Mouse (Mus musculus) bone marrow macrophage, adult 2 months (primary cell): ENCODE results near the gene Cga. TPM values are rescaled to one million over a fixed set of nuclear protein-coding genes. Genes with fewer than 3 reads are reported as not detected.

ENCODE experiments used
- H3K27ac ChIP-seq: 2 replicates; pipeline ENCODE4 v1.5.1; 2012; ENCODE audit warnings: low read depth, low read length; ENCODE audit not compliant: insufficient read depth
- H3K4me1 ChIP-seq: 2 replicates; pipeline ENCODE4 v1.6.1; 2012; ENCODE audit warnings: low read length; ENCODE audit not compliant: control insufficient read depth, insufficient read depth
- H3K4me3 ChIP-seq: 2 replicates; pipeline ENCODE4 v1.5.1; 2012; ENCODE audit warnings: mild to moderate bottlenecking, low read length, moderate library complexity; ENCODE audit not compliant: insufficient read depth
- CTCF ChIP-seq: IDR thresholded peaks from 2 replicates; pipeline ENCODE4 v1.5.1; 2012; ENCODE audit warnings: low read depth, mild to moderate bottlenecking, low read length, moderate library complexity
- POLR2A ChIP-seq: IDR thresholded peaks from 2 replicates; pipeline ENCODE4 v1.6.1; 2012; ENCODE audit warnings: mild to moderate bottlenecking, low read depth, low read length, borderline replicate concordance
- polyA plus RNA-seq: library from polyadenylated mRNA; stranded (reverse); fragments of >200 nt; gene quantifications from 2 replicates; pipeline ENCODE4 v1.2.4, GENCODE M21; 2012; ENCODE audit not compliant: missing spikeins, insufficient read depth, insufficient read length

Cga gene
- not detected in 2 replicates for polyA plus RNA-seq

GRCm38 (mm10) chr4:34893479-34893878 lies at the start of gene Cga:
Cga (plus strand) TSS chr4:34893779.
- Histone ChIP-seq H3K4me3 (no peak within 1 kb of the TSS), H3K4me1 (no peaks in the 10 kb centered on the region), H3K27ac (no peak within 1 kb of the TSS)
- TF ChIP-seq CTCF, result no peak
- no peak for TF ChIP-seq POLR2A

- Histone ChIP-seq H3K4me3 (no peak overlapping the region), H3K4me1 (peaks cover 5% of the 10 kb centered on the region; the same call in 1 of the 2 replicates), H3K27ac (no peak overlapping the region)
- TF ChIP-seq CTCF (no peak), POLR2A (no peak)
These were observed 49.7 kb upstream of the Cga start for GRCm38 (mm10) chr4:34843839-34844238.

GRCm38 (mm10) chr4:34847679-34848309 lies 45.8 kb upstream of the Cga start:
- TF ChIP-seq CTCF, result no peak
- TF ChIP-seq POLR2A, result no peak
- Histone ChIP-seq H3K4me1 (peaks cover 4% of the 10 kb centered on the region; the same call in 1 of the 2 replicates), H3K4me3 (no peak overlapping the region), H3K27ac (no peak overlapping the region)

GRCm38 (mm10) chr4:34850156-34850555 lies 43.4 kb upstream of the Cga start:
- Histone ChIP-seq H3K4me3 (no peak overlapping the region), H3K4me1 (no peaks in the 10 kb centered on the region), H3K27ac (no peak overlapping the region)
- no peak for TF ChIP-seq POLR2A
- no peak for TF ChIP-seq CTCF

GRCm38 (mm10) chr4:34852051-34852450 lies 41.5 kb upstream of the Cga start:
- TF ChIP-seq POLR2A, result no peak
- no peak for TF ChIP-seq CTCF
- Histone ChIP-seq H3K4me3 (no peak overlapping the region), H3K27ac (no peak overlapping the region), H3K4me1 (no peaks in the 10 kb centered on the region)

- peaks cover 6% of the 10 kb centered on the region for H3K4me1 ChIP-seq
- TF ChIP-seq POLR2A, result no peak
- TF ChIP-seq CTCF, result no peak
- H3K27ac ChIP-seq, result no peak overlapping the region
- H3K4me3 ChIP-seq, result no peak overlapping the region
These were observed 37.6 kb upstream of the Cga start for GRCm38 (mm10) chr4:34855966-34856365.

GRCm38 (mm10) chr4:34858903-34859302 lies 34.7 kb upstream of the Cga start:
- H3K27ac ChIP-seq, result no peak overlapping the region
- peaks cover 9% of the 10 kb centered on the region for H3K4me1 ChIP-seq
- H3K4me3 ChIP-seq, result no peak overlapping the region
- TF ChIP-seq POLR2A (no peak), CTCF (no peak)

- peaks cover 9% of the 10 kb centered on the region for H3K4me1 ChIP-seq
These were observed 34.2 kb upstream of the Cga start for GRCm38 (mm10) chr4:34859416-34859815.

GRCm38 (mm10) chr4:34861438-34861837 lies 32.1 kb upstream of the Cga start:
- no peak overlapping the region for H3K4me3 ChIP-seq
- TF ChIP-seq POLR2A (no peak), CTCF (no peak)
- no peak overlapping the region for H3K27ac ChIP-seq
- H3K4me1 ChIP-seq, result peaks cover 11% of the 10 kb centered on the region

More at GRCm38 (mm10) chr4:34859416-34859815, 34.2 kb upstream of the Cga start:
- Histone ChIP-seq H3K27ac (no peak overlapping the region), H3K4me3 (no peak overlapping the region)
- TF ChIP-seq CTCF (no peak), POLR2A (no peak)

- TF ChIP-seq CTCF (no peak), POLR2A (no peak)
These were observed 23.8 kb upstream of the Cga start for GRCm38 (mm10) chr4:34869813-34870212.

More at GRCm38 (mm10) chr4:34869813-34870212, 23.8 kb upstream of the Cga start:
- peaks cover 18% of the 10 kb centered on the region for H3K4me1 ChIP-seq
- H3K27ac ChIP-seq, result no peak overlapping the region
- H3K4me3 ChIP-seq, result no peak overlapping the region
